ENCODE assay signal across 8 mouse cellular contexts in genomic region chr4:133378236-133379045, GRCm38 (mm10). TPM values are rescaled to one million over a fixed set of nuclear protein-coding genes. Genes with fewer than 3 reads are reported as not detected.
A peak's percentile ranks its signal among the peaks of the same experiment; 100 is the strongest.
DNase-seq lines count a peak whose midpoint lies in the region; ATAC-seq and TF ChIP-seq lines count a peak whose summit lies in the region.

No protein-coding gene starts in this region.

- H3K27me3 ChIP-seq in lung, embryonic 16.5 days (ENCODE audit: control insufficient read depth, insufficient read depth, low read depth, low read length), result no peaks in the 10 kb centered on the region
- no peaks in the 10 kb centered on the region for H3K27me3 ChIP-seq in heart, embryonic 13.5 days (replicated peaks)
- no peaks in the 10 kb centered on the region for H3K27me3 ChIP-seq in liver, postnatal 0 days (ENCODE audit: insufficient read depth, low read length)
- H3K27me3 ChIP-seq in stomach, postnatal 0 days (ENCODE audit: control insufficient read depth, insufficient read depth, low read length), result no peaks in the 10 kb centered on the region

- peak overlapping the region; percentile 51 for H3K27ac ChIP-seq in lung, embryonic 16.5 days (ENCODE audit: low read length)
- H3K27ac ChIP-seq in heart, embryonic 13.5 days (replicated peaks), result peak overlapping the region; percentile 83
- H3K27ac ChIP-seq in liver, postnatal 0 days (ENCODE audit: low read depth), result peak overlapping the region; percentile 52
- H3K27ac ChIP-seq in stomach, postnatal 0 days (replicated peaks), result peak overlapping the region; percentile 91

- peak; percentile 64 for ATAC-seq in lung, embryonic 16.5 days (ENCODE audit: low read depth)
- ATAC-seq in heart, embryonic 13.5 days (ENCODE audit: extremely low read depth, insufficient number of reproducible peaks, low FRiP score, low TSS enrichment), result peak; percentile 56; the same call in 1 of the 2 replicates
- peak; percentile 74 for ATAC-seq in liver, postnatal 0 days
- ATAC-seq in stomach, postnatal 0 days (ENCODE audit: low FRiP score, low TSS enrichment), result peak; percentile 88
- no peak for ATAC-seq in monocyte, adult 5-6 weeks (replicated peaks; ENCODE audit: insufficient number of reproducible peaks, low FRiP score, low TSS enrichment, poor library complexity, severe bottlenecking)

- no peaks in the 10 kb centered on the region for H3K9me3 ChIP-seq in lung, embryonic 16.5 days (ENCODE audit: control insufficient read depth, low read length)
- no peaks in the 10 kb centered on the region for H3K9me3 ChIP-seq in heart, embryonic 13.5 days
- H3K9me3 ChIP-seq in liver, postnatal 0 days (ENCODE audit: low read length), result no peaks in the 10 kb centered on the region
- no peaks in the 10 kb centered on the region for H3K9me3 ChIP-seq in stomach, postnatal 0 days (ENCODE audit: control insufficient read depth, low read length)

- no peak overlapping the region; the same call in 1 of the 2 replicates for H3K9ac ChIP-seq in lung, embryonic 16.5 days (ENCODE audit: low read length)
- H3K9ac ChIP-seq in heart, embryonic 13.5 days, result peak overlapping the region; percentile 65
- peak overlapping the region; percentile 53 for H3K9ac ChIP-seq in liver, postnatal 0 days (replicated peaks)
- H3K9ac ChIP-seq in stomach, postnatal 0 days (ENCODE audit: low read length), result peak overlapping the region; percentile 47

- TF ChIP-seq EP300 in liver, postnatal 0 days (IDR thresholded peaks at IDR 0.05; ENCODE audit: low read depth), result no peak
- TF ChIP-seq EP300 in stomach, postnatal 0 days (optimal IDR thresholded peaks at IDR 0.05), result no peak

- no peak overlapping the region for H3K4me3 ChIP-seq in lung, embryonic 16.5 days (ENCODE audit: low read length)
- H3K4me3 ChIP-seq in heart, embryonic 13.5 days, result peak overlapping the region; percentile 4; the same call in 1 of the 2 replicates
- no peak overlapping the region for H3K4me3 ChIP-seq in liver, postnatal 0 days (ENCODE audit: low read depth, low read length)
- no peak overlapping the region for H3K4me3 ChIP-seq in stomach, postnatal 0 days (ENCODE audit: low read depth, low read length)

- TF ChIP-seq CTCF in liver, postnatal 0 days (IDR thresholded peaks at IDR 0.05; ENCODE audit: low read depth), result no peak
- peak; percentile 20; the same call in 1 of the 2 replicates for TF ChIP-seq CTCF in stomach, postnatal 0 days (IDR thresholded peaks at IDR 0.05; ENCODE audit: low read depth)

- peaks cover 46% of the 10 kb centered on the region for H3K4me1 ChIP-seq in lung, embryonic 16.5 days (replicated peaks; ENCODE audit: control insufficient read depth, insufficient read depth, low read length)
- peaks cover 74% of the 10 kb centered on the region for H3K4me1 ChIP-seq in heart, embryonic 13.5 days
- peaks cover 48% of the 10 kb centered on the region for H3K4me1 ChIP-seq in liver, postnatal 0 days (ENCODE audit: insufficient read depth)
- peaks cover 22% of the 10 kb centered on the region for H3K4me1 ChIP-seq in stomach, postnatal 0 days (replicated peaks; ENCODE audit: control insufficient read depth, insufficient read depth)

- no peak overlapping the region for H3K4me2 ChIP-seq in lung, embryonic 16.5 days (ENCODE audit: low read depth, low read length)
- H3K4me2 ChIP-seq in heart, embryonic 13.5 days, result peak overlapping the region; percentile 37
- peak overlapping the region; percentile 33; the same call in 1 of the 2 replicates for H3K4me2 ChIP-seq in liver, postnatal 0 days (ENCODE audit: low read depth, low read length)
- H3K4me2 ChIP-seq in stomach, postnatal 0 days (replicated peaks; ENCODE audit: low read depth), result peak overlapping the region; percentile 34

- 29% methylated on average over 13 of the region's 13 CpGs for WGBS in lung, embryonic 16.5 days
- WGBS in heart, embryonic 13.5 days, result 5% methylated on average over 13 of the region's 13 CpGs
- WGBS in liver, postnatal 0 days (ENCODE audit: insufficient replicate concordance), result 21% methylated on average over 13 of the region's 13 CpGs
- WGBS in stomach, postnatal 0 days, result 12% methylated on average over 13 of the region's 13 CpGs

- 0 out of 2 replicates have a peak, but pooled peaks cover 2% of the 10 kb centered on the region for H3K36me3 ChIP-seq in lung, embryonic 16.5 days (ENCODE audit: control insufficient read depth, insufficient read depth, low read length)
- peaks cover 12% of the 10 kb centered on the region for H3K36me3 ChIP-seq in heart, embryonic 13.5 days
- H3K36me3 ChIP-seq in liver, postnatal 0 days (replicated peaks; ENCODE audit: insufficient read depth, low read length), result peaks cover 8% of the 10 kb centered on the region; the same call in 1 of the 2 replicates
- H3K36me3 ChIP-seq in stomach, postnatal 0 days (ENCODE audit: control insufficient read depth, insufficient read depth, low read length), result no peaks in the 10 kb centered on the region

- DNase-seq in lung, postnatal 14 days, result no peak
- DNase-seq in ZHBTc4 (ENCODE audit: low read depth, low spot score), result peak; percentile 86
- DNase-seq in embryo, embryonic 10.5 days (ENCODE audit: low spot score), result peak; percentile 68
- DNase-seq in liver, postnatal 0 days, result peak; percentile 71
- DNase-seq in stomach, postnatal 0 days (ENCODE audit: low spot score), result peak; percentile 86

RNA-seq across cellular contexts. Expression of gene Slc9a1, which starts 8.9 kb away (rescaled TPM):
- 8.8 and 9.5 TPM in 2 replicates for polyA plus RNA-seq in lung, embryonic 16.5 days (2015; fragmentation: Nextera tagmentation; extraction: Ambion mirVana)
- polyA plus RNA-seq in heart, embryonic 13.5 days (2015; fragmentation: Nextera tagmentation; extraction: Ambion mirVana), result 6.1 and 6.3 TPM in 2 replicates
- polyA plus RNA-seq in liver, postnatal 0 days (2015; fragmentation: Nextera tagmentation; extraction: Ambion mirVana), result 1.8 TPM in 2 replicates
- polyA plus RNA-seq in stomach, postnatal 0 days (2015; fragmentation: Nextera tagmentation; extraction: Ambion mirVana), result 6.0 and 7.1 TPM in 2 replicates
- 7.0 to 24.9 TPM (median 10.2 TPM) in 3 replicates for total RNA-seq in monocyte, adult 5-6 weeks (2017)

RNA-seq across cellular contexts. Expression of gene Wdtc1, which starts 25.2 kb away (rescaled TPM):
- polyA plus RNA-seq in lung, embryonic 16.5 days (2015; fragmentation: Nextera tagmentation; extraction: Ambion mirVana), result 11.3 and 11.8 TPM in 2 replicates
- polyA plus RNA-seq in heart, embryonic 13.5 days (2015; fragmentation: Nextera tagmentation; extraction: Ambion mirVana), result 11.3 and 11.9 TPM in 2 replicates
- 5.3 and 5.5 TPM in 2 replicates for polyA plus RNA-seq in liver, postnatal 0 days (2015; fragmentation: Nextera tagmentation; extraction: Ambion mirVana)
- polyA plus RNA-seq in stomach, postnatal 0 days (2015; fragmentation: Nextera tagmentation; extraction: Ambion mirVana), result 6.2 and 7.7 TPM in 2 replicates
- 10.9 to 11.7 TPM (median 11.3 TPM) in 3 replicates for total RNA-seq in monocyte, adult 5-6 weeks (2017)
